Mouse (Mus musculus): ENCODE measurements around the gene Dll4.

DNA sequence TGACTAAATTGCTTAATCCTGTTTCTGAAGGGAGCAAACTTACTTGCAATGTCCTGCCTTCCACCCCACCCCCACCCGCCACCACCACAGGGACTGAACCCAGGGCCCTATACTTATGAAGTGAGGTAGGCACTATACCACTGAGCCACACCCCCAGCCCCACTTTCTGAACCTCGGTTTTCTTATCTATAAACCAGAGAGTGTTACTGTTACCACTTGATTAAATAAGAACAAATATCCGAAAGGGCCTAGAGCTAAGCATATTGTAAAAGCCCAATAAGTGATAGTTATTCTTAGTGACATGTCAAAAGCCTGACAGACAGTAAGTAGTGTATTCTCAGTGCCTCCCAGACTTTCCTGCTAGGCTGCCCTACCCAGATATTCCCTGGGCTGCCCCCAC lies 21.2 kb upstream of the Dll4 start:
- TF ChIP-seq FOSL1 (IDR thresholded peaks at IDR 0.05; ENCODE audit: insufficient read depth, low read length, poor library complexity, severe bottlenecking) (no peak), CTCF (IDR thresholded peaks at IDR 0.05; ENCODE audit: control insufficient read depth, insufficient read depth, insufficient read length) (no peak), MYOD1 (IDR thresholded peaks at IDR 0.05; ENCODE audit: control insufficient read depth, insufficient read length, low read depth) (no peak)
